8 mouse cellular contexts compared by ENCODE assay signal in the genomic region with DNA sequence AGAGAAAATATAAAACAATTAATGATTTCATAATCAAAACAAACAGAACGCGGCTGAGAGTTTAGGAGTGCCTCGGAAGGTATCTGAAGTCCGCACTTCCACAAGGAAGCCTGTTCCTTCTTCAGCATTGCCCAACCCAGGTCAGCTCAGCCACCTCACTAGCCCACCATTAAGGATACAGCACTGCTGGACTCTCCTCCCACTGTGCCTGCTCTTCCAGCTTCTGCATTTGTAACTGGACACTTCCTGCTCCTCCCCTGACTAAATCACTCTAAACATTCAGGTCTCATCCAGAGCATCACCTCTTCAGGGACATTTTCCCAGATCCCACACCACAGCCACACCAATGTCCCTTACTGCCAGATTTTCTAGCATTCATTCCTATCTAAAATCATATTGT. TPM values are rescaled to one million over a fixed set of nuclear protein-coding genes. Genes with fewer than 3 reads are reported as not detected.
DNase-seq lines count a peak whose midpoint lies in the region; ATAC-seq lines count a peak whose summit lies in the region.

No protein-coding gene starts in this region.

- H3K36me3 ChIP-seq in midbrain, embryonic 10.5 days = 0 out of 2 replicates have a peak, but pooled peaks cover 5% of the 10 kb centered on the region
- no peaks in the 10 kb centered on the region for H3K36me3 ChIP-seq in midbrain, embryonic 11.5 days (ENCODE audit: control insufficient read depth, insufficient read depth, low read length)
- H3K36me3 ChIP-seq in forebrain, embryonic 14.5 days (ENCODE audit: control insufficient read depth, insufficient read depth, low read length) = 0 out of 2 replicates have a peak, but pooled peaks cover 2% of the 10 kb centered on the region
- H3K36me3 ChIP-seq in limb, embryonic 12.5 days = 0 out of 2 replicates have a peak, but pooled peaks cover 4% of the 10 kb centered on the region
- H3K36me3 ChIP-seq in midbrain, embryonic 12.5 days = no peaks in the 10 kb centered on the region

- H3K9me3 ChIP-seq in midbrain, embryonic 10.5 days (replicated peaks) = no peaks in the 10 kb centered on the region
- no peaks in the 10 kb centered on the region for H3K9me3 ChIP-seq in midbrain, embryonic 11.5 days (ENCODE audit: control insufficient read depth, low read length)
- no peaks in the 10 kb centered on the region for H3K9me3 ChIP-seq in forebrain, embryonic 14.5 days (replicated peaks; ENCODE audit: control insufficient read depth, low read length)
- H3K9me3 ChIP-seq in limb, embryonic 12.5 days = no peaks in the 10 kb centered on the region
- H3K9me3 ChIP-seq in midbrain, embryonic 12.5 days = no peaks in the 10 kb centered on the region

- H3K4me2 ChIP-seq in midbrain, embryonic 11.5 days = no peak overlapping the region; the same call in 1 of the 2 replicates
- peak overlapping the region; percentile 66 for H3K4me2 ChIP-seq in forebrain, embryonic 14.5 days (ENCODE audit: low read length)
- H3K4me2 ChIP-seq in limb, embryonic 12.5 days = peak overlapping the region; percentile 59
- peak overlapping the region; percentile 58 for H3K4me2 ChIP-seq in midbrain, embryonic 12.5 days (replicated peaks)

- peaks cover 24% of the 10 kb centered on the region for H3K4me1 ChIP-seq in midbrain, embryonic 10.5 days
- H3K4me1 ChIP-seq in midbrain, embryonic 11.5 days (ENCODE audit: control insufficient read depth, insufficient read depth, low read length) = peaks cover 7% of the 10 kb centered on the region
- peaks cover 22% of the 10 kb centered on the region for H3K4me1 ChIP-seq in forebrain, embryonic 14.5 days (ENCODE audit: control insufficient read depth, insufficient read depth, low read length)
- H3K4me1 ChIP-seq in limb, embryonic 12.5 days (replicated peaks) = peaks cover 19% of the 10 kb centered on the region
- peaks cover 18% of the 10 kb centered on the region for H3K4me1 ChIP-seq in midbrain, embryonic 12.5 days

- H3K27me3 ChIP-seq in midbrain, embryonic 10.5 days (ENCODE audit: low read depth, poor library complexity, severe bottlenecking) = no peaks in the 10 kb centered on the region
- no peaks in the 10 kb centered on the region for H3K27me3 ChIP-seq in midbrain, embryonic 11.5 days (ENCODE audit: control insufficient read depth, insufficient read depth, low read length)
- H3K27me3 ChIP-seq in forebrain, embryonic 14.5 days (replicated peaks; ENCODE audit: control insufficient read depth, insufficient read depth, low read length) = no peaks in the 10 kb centered on the region
- no peaks in the 10 kb centered on the region for H3K27me3 ChIP-seq in limb, embryonic 12.5 days
- H3K27me3 ChIP-seq in midbrain, embryonic 12.5 days = no peaks in the 10 kb centered on the region

- 64% methylated on average over 4 of the region's 4 CpGs for WGBS in midbrain, embryonic 10.5 days
- 68% methylated on average over 4 of the region's 4 CpGs for WGBS in midbrain, embryonic 11.5 days
- WGBS in forebrain, embryonic 14.5 days = 81% methylated on average over 4 of the region's 4 CpGs
- WGBS in limb, embryonic 12.5 days = 35% methylated on average over 4 of the region's 4 CpGs
- WGBS in midbrain, embryonic 12.5 days = 74% methylated on average over 4 of the region's 4 CpGs

- no peak for ATAC-seq in midbrain, embryonic 11.5 days (ENCODE audit: low FRiP score)
- no peak for ATAC-seq in forebrain, embryonic 14.5 days
- no peak for ATAC-seq in limb, embryonic 12.5 days (ENCODE audit: insufficient number of reproducible peaks, insufficient read depth, low FRiP score, low TSS enrichment, low read depth)
- no peak for ATAC-seq in midbrain, embryonic 12.5 days (ENCODE audit: low FRiP score, low read depth)

- no peak for DNase-seq in midbrain, embryonic 10.5 days (ENCODE audit: low spot score)
- DNase-seq in midbrain, embryonic 11.5 days (ENCODE audit: low spot score, missing footprints) = no peak
- DNase-seq in forebrain, embryonic 14.5 days (ENCODE audit: low spot score) = peak; percentile 6
- DNase-seq in adrenal gland, adult 18-20 months (ENCODE audit: low spot score in 2 of 2) = no peak
- no peak for DNase-seq in gastrocnemius, adult 18-20 months (ENCODE audit: low spot score)
- no peak for DNase-seq in B cell, adult 2 months

- no peak overlapping the region for H3K27ac ChIP-seq in midbrain, embryonic 10.5 days (replicated peaks)
- H3K27ac ChIP-seq in midbrain, embryonic 11.5 days (ENCODE audit: low read depth, low read length) = no peak overlapping the region
- no peak overlapping the region for H3K27ac ChIP-seq in forebrain, embryonic 14.5 days (ENCODE audit: low read depth, low read length)
- H3K27ac ChIP-seq in limb, embryonic 12.5 days = no peak overlapping the region
- no peak overlapping the region for H3K27ac ChIP-seq in midbrain, embryonic 12.5 days (replicated peaks)

- peak overlapping the region; percentile 92; the same call in 1 of the 2 replicates for H3K4me3 ChIP-seq in midbrain, embryonic 10.5 days
- H3K4me3 ChIP-seq in midbrain, embryonic 11.5 days (ENCODE audit: low read depth, low read length) = no peak overlapping the region
- H3K4me3 ChIP-seq in forebrain, embryonic 14.5 days (ENCODE audit: low read depth, low read length) = 0 out of 2 replicates have a peak overlapping the region, but pooled peaks have one; percentile 92
- H3K4me3 ChIP-seq in limb, embryonic 12.5 days (replicated peaks) = peak overlapping the region; percentile 91; the same call in 1 of the 2 replicates
- peak overlapping the region; percentile 14; the same call in 1 of the 2 replicates for H3K4me3 ChIP-seq in midbrain, embryonic 12.5 days

- H3K9ac ChIP-seq in midbrain, embryonic 11.5 days (ENCODE audit: low read length) = no peak overlapping the region
- peak overlapping the region; percentile 46; the same call in 1 of the 2 replicates for H3K9ac ChIP-seq in forebrain, embryonic 14.5 days (ENCODE audit: low read length)
- no peak overlapping the region for H3K9ac ChIP-seq in limb, embryonic 12.5 days (replicated peaks)
- peak overlapping the region; percentile 41 for H3K9ac ChIP-seq in midbrain, embryonic 12.5 days (replicated peaks)

RNA-seq across cellular contexts. Expression of a gene that starts 1.4 kb away (rescaled TPM):
- 107 and 109 TPM in 2 replicates for polyA plus RNA-seq in midbrain, embryonic 10.5 days (2016; fragmentation: Nextera tagmentation; extraction: Ambion mirVana)
- 133 and 135 TPM in 2 replicates for polyA plus RNA-seq in midbrain, embryonic 11.5 days (2014; fragmentation: Nextera tagmentation; extraction: Ambion mirVana)
- 199 and 213 TPM in 2 replicates for polyA plus RNA-seq in forebrain, embryonic 14.5 days (2014; fragmentation: Nextera tagmentation; extraction: Ambion mirVana)
- 102 and 103 TPM in 2 replicates for polyA plus RNA-seq in limb, embryonic 12.5 days (2016; fragmentation: Nextera tagmentation; extraction: Ambion mirVana)
- 127 and 136 TPM in 2 replicates for polyA plus RNA-seq in midbrain, embryonic 12.5 days (2016; fragmentation: Nextera tagmentation; extraction: Ambion mirVana)
- 10 to 100 TPM; 25.9 to 32.8 TPM for total RNA-seq in adrenal gland, adult 18-20 months (2021)
- total RNA-seq in gastrocnemius, adult 18-20 months (2021) = 1 to 10 TPM; 5.8 to 6.6 TPM

Comparison
In these comparisons a context has a peak if more than half of its experiments do, and no peak if none do; other contexts are left out.
1. H3K9ac ChIP-seq: peak in forebrain, embryonic 14.5 days (single experiment) and midbrain, embryonic 12.5 days (single experiment); none in midbrain, embryonic 11.5 days (single experiment) and limb, embryonic 12.5 days (single experiment).